Mouse (Mus musculus) CH12.LX (cell line): ENCODE measurements around the gene Hps4.

Experiments
- BHLHE40 ChIP-seq: IDR thresholded peaks from 2 replicates; pipeline ENCODE4 v1.6.1; 2011; ENCODE audit warnings: mild to moderate bottlenecking, low read depth, low read length, improper control_type of control experiment
- CTCF ChIP-seq, 2 experiments: IDR thresholded peaks in 1 of 2; conservative IDR thresholded peaks in 1 of 2; 2 replicates each; pipeline ENCODE4 v1.5.1; 2011 to 2012; ENCODE audit warnings: low read depth in 2 of 2, low read length in 2 of 2, improper control_type of control experiment in 1 of 2, inconsistent platforms in 1 of 2, mild to moderate bottlenecking in 1 of 2, moderate library complexity in 1 of 2
- E2F4 ChIP-seq: IDR thresholded peaks from 2 replicates; pipeline ENCODE4 v1.6.1; 2011; ENCODE audit warnings: low read depth, low read length, improper control_type of control experiment; ENCODE audit not compliant: insufficient replicate concordance
- EP300 ChIP-seq: IDR thresholded peaks from 2 replicates; pipeline ENCODE4 v1.6.1; 2011; ENCODE audit warnings: low read length, improper control_type of control experiment
- GABPA ChIP-seq: IDR thresholded peaks from 2 replicates; pipeline ENCODE4 v1.6.1; 2012; ENCODE audit warnings: low read depth, low read length, improper control_type of control experiment, inconsistent platforms; ENCODE audit not compliant: insufficient replicate concordance
- KAT2A ChIP-seq: IDR thresholded peaks from 2 replicates; pipeline ENCODE4 v1.6.1; 2012; ENCODE audit warnings: low read length, improper control_type of control experiment, inconsistent platforms; ENCODE audit not compliant: insufficient replicate concordance
- MAFK ChIP-seq: IDR thresholded peaks from 2 replicates; pipeline ENCODE4 v1.6.1; 2011; ENCODE audit warnings: low read length, improper control_type of control experiment; ENCODE audit not compliant: insufficient replicate concordance
- NELFE ChIP-seq: IDR thresholded peaks from 2 replicates; pipeline ENCODE4 v1.6.1; 2011; ENCODE audit warnings: low read depth, low read length, improper control_type of control experiment
- POLR2A ChIP-seq: IDR thresholded peaks from 2 replicates; pipeline ENCODE4 v1.6.1; 2011; ENCODE audit warnings: low read depth, mild to moderate bottlenecking, improper control_type of control experiment, low read length
- USF1 ChIP-seq: IDR thresholded peaks from 2 replicates; pipeline ENCODE4 v1.6.1; 2014; ENCODE audit warnings: low read depth, mild to moderate bottlenecking, inconsistent platforms, low read length, improper control_type of control experiment

DNA sequence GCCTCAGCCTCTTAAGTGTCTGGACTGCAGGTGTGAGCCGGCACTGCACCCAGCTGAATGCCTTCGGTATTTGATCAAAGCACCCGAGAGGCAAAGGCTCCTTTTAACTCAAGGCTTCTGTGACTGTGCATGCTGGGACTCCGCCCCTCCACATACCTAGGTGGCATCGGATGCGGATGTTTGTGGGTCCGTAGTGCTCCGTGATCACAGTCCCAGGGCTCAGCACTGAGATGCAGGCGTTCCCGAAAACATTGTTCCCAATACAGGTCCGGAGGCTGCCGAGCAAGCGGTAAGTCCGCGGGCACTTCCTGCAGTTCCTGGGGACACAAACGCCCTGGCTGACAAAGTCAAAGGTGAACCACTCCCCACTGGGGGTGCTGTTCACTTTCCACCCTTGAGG lies 48.1 kb downstream of the Hps4 start:
- TF ChIP-seq USF1: no peak
- TF ChIP-seq NELFE: no peak
- no peak for TF ChIP-seq KAT2A
- TF ChIP-seq CTCF (conservative IDR thresholded peaks at IDR 0.05 in 1 of 2, IDR thresholded peaks at IDR 0.05 in 1 of 2; ENCODE audit: low read depth in 2 of 2, low read length in 2 of 2): no peak
- TF ChIP-seq MAFK: no peak
- no peak for TF ChIP-seq BHLHE40
- no peak for TF ChIP-seq E2F4
- TF ChIP-seq POLR2A: no peak
- TF ChIP-seq EP300: no peak
- no peak for TF ChIP-seq GABPA
